Mouse (Mus musculus): ENCODE data around the gene Prdm11. TPM values are rescaled to one million over a fixed set of nuclear protein-coding genes. Genes with fewer than 3 reads are reported as not detected.
A peak's percentile ranks its signal among the peaks of the same experiment; 100 is the strongest.

Prdm11 gene
- polyA plus RNA-seq, 1 experiment from 2014 or later, result 1.2 TPM

- TF ChIP-seq EP300 (IDR thresholded peaks at IDR 0.05; ENCODE audit: low read depth), result no peak
- TF ChIP-seq CTCF (IDR thresholded peaks at IDR 0.05; ENCODE audit: low read depth), result no peak
- WGBS (ENCODE audit: insufficient replicate concordance), result 54% methylated on average over 4 of the region's 4 CpGs
- Histone ChIP-seq H3K4me3 (ENCODE audit: low read depth, low read length) (no peak overlapping the region), H3K4me2 (ENCODE audit: low read depth, low read length) (no peak overlapping the region), H3K9me3 (ENCODE audit: low read length) (no peaks in the 10 kb centered on the region), H3K27me3 (ENCODE audit: insufficient read depth, low read length) (no peaks in the 10 kb centered on the region), H3K4me1 (ENCODE audit: insufficient read depth) (no peaks in the 10 kb centered on the region), H3K27ac (ENCODE audit: low read depth) (no peak overlapping the region), H3K9ac (replicated peaks) (no peak overlapping the region), H3K36me3 (replicated peaks; ENCODE audit: insufficient read depth, low read length) (no peaks in the 10 kb centered on the region)
- DNase-seq (no peak), ATAC-seq (no peak)
These were observed 78.2 kb downstream of the Prdm11 start for GRCm38 (mm10) chr2:92967839-92968166.

GRCm38 (mm10) chr2:92967032-92967838, 78.7 kb downstream of the Prdm11 start:
- ATAC-seq, result no peak
- no peaks in the 10 kb centered on the region for H3K4me1 ChIP-seq (ENCODE audit: insufficient read depth)
- DNase-seq, result no peak

GRCm38 (mm10) chr2:92966257-92966656, 79.7 kb downstream of the Prdm11 start:
- TF ChIP-seq CTCF (IDR thresholded peaks at IDR 0.05; ENCODE audit: low read depth) (peak; percentile 35), EP300 (IDR thresholded peaks at IDR 0.05; ENCODE audit: low read depth) (no peak)

More at GRCm38 (mm10) chr2:92967032-92967838, 78.7 kb downstream of the Prdm11 start:
- 50% methylated on average over 10 of the region's 10 CpGs for WGBS (ENCODE audit: insufficient replicate concordance)
- Histone ChIP-seq H3K9ac (replicated peaks) (no peak overlapping the region), H3K27me3 (ENCODE audit: insufficient read depth, low read length) (no peaks in the 10 kb centered on the region), H3K4me2 (ENCODE audit: low read depth, low read length) (no peak overlapping the region), H3K4me3 (ENCODE audit: low read depth, low read length) (no peak overlapping the region), H3K36me3 (replicated peaks; ENCODE audit: insufficient read depth, low read length) (no peaks in the 10 kb centered on the region), H3K27ac (ENCODE audit: low read depth) (no peak overlapping the region), H3K9me3 (ENCODE audit: low read length) (no peaks in the 10 kb centered on the region)
- TF ChIP-seq EP300 (IDR thresholded peaks at IDR 0.05; ENCODE audit: low read depth) (no peak), CTCF (IDR thresholded peaks at IDR 0.05; ENCODE audit: low read depth) (no peak)

GRCm38 (mm10) chr2:92964345-92964744, 81.6 kb downstream of the Prdm11 start:
- Histone ChIP-seq H3K9me3 (ENCODE audit: low read length) (no peaks in the 10 kb centered on the region), H3K27me3 (ENCODE audit: insufficient read depth, low read length) (no peaks in the 10 kb centered on the region), H3K4me1 (ENCODE audit: insufficient read depth) (no peaks in the 10 kb centered on the region), H3K9ac (replicated peaks) (no peak overlapping the region), H3K4me2 (ENCODE audit: low read depth, low read length) (no peak overlapping the region), H3K36me3 (replicated peaks; ENCODE audit: insufficient read depth, low read length) (no peaks in the 10 kb centered on the region), H3K27ac (ENCODE audit: low read depth) (no peak overlapping the region), H3K4me3 (ENCODE audit: low read depth, low read length) (no peak overlapping the region)
- ATAC-seq (no peak), DNase-seq (no peak)
- WGBS (ENCODE audit: insufficient replicate concordance), result 37% methylated on average over 1 of the region's 1 CpGs
- TF ChIP-seq CTCF (IDR thresholded peaks at IDR 0.05; ENCODE audit: low read depth) (no peak), EP300 (IDR thresholded peaks at IDR 0.05; ENCODE audit: low read depth) (no peak)

More at GRCm38 (mm10) chr2:92966257-92966656, 79.7 kb downstream of the Prdm11 start:
- DNase-seq (no peak), ATAC-seq (no peak)
- Histone ChIP-seq H3K9ac (replicated peaks) (no peak overlapping the region), H3K4me1 (ENCODE audit: insufficient read depth) (no peaks in the 10 kb centered on the region), H3K36me3 (replicated peaks; ENCODE audit: insufficient read depth, low read length) (no peaks in the 10 kb centered on the region), H3K27me3 (ENCODE audit: insufficient read depth, low read length) (no peaks in the 10 kb centered on the region), H3K4me3 (ENCODE audit: low read depth, low read length) (no peak overlapping the region), H3K4me2 (ENCODE audit: low read depth, low read length) (no peak overlapping the region), H3K27ac (ENCODE audit: low read depth) (no peak overlapping the region), H3K9me3 (ENCODE audit: low read length) (no peaks in the 10 kb centered on the region)
- 57% methylated on average over 8 of the region's 8 CpGs for WGBS (ENCODE audit: insufficient replicate concordance)

GRCm38 (mm10) chr2:92958640-92959039, 87.3 kb downstream of the Prdm11 start:
- Histone ChIP-seq H3K9me3 (ENCODE audit: low read length) (no peaks in the 10 kb centered on the region), H3K4me3 (ENCODE audit: low read depth, low read length) (no peak overlapping the region), H3K4me2 (ENCODE audit: low read depth, low read length) (no peak overlapping the region), H3K27me3 (ENCODE audit: insufficient read depth, low read length) (no peaks in the 10 kb centered on the region), H3K36me3 (replicated peaks; ENCODE audit: insufficient read depth, low read length) (no peaks in the 10 kb centered on the region), H3K9ac (replicated peaks) (no peak overlapping the region), H3K4me1 (ENCODE audit: insufficient read depth) (no peaks in the 10 kb centered on the region), H3K27ac (ENCODE audit: low read depth) (no peak overlapping the region)
- DNase-seq (no peak), ATAC-seq (no peak)
- TF ChIP-seq EP300 (IDR thresholded peaks at IDR 0.05; ENCODE audit: low read depth) (no peak), CTCF (IDR thresholded peaks at IDR 0.05; ENCODE audit: low read depth) (no peak)
- WGBS (ENCODE audit: insufficient replicate concordance), result 84% methylated on average over 4 of the region's 4 CpGs

- TF ChIP-seq EP300 (IDR thresholded peaks at IDR 0.05; ENCODE audit: low read depth) (no peak), CTCF (IDR thresholded peaks at IDR 0.05; ENCODE audit: low read depth) (no peak)
- no peak for ATAC-seq
- H3K9ac ChIP-seq (replicated peaks), result no peak overlapping the region
- H3K9me3 ChIP-seq (ENCODE audit: low read length), result no peaks in the 10 kb centered on the region
- no peak overlapping the region for H3K27ac ChIP-seq (ENCODE audit: low read depth)
- H3K36me3 ChIP-seq (replicated peaks; ENCODE audit: insufficient read depth, low read length), result no peaks in the 10 kb centered on the region
- no peak for DNase-seq
- no peaks in the 10 kb centered on the region for H3K4me1 ChIP-seq (ENCODE audit: insufficient read depth)
- H3K4me3 ChIP-seq (ENCODE audit: low read depth, low read length), result no peak overlapping the region
- 69% methylated on average over 2 of the region's 2 CpGs for WGBS (ENCODE audit: insufficient replicate concordance)
- no peak overlapping the region for H3K4me2 ChIP-seq (ENCODE audit: low read depth, low read length)
- no peaks in the 10 kb centered on the region for H3K27me3 ChIP-seq (ENCODE audit: insufficient read depth, low read length)
These were observed 89.0 kb downstream of the Prdm11 start for GRCm38 (mm10) chr2:92956943-92957342.

Data from liver, postnatal 0 days (tissue).